Mouse (Mus musculus): ENCODE data around the gene Impdh2.

Gene Impdh2

DNA sequence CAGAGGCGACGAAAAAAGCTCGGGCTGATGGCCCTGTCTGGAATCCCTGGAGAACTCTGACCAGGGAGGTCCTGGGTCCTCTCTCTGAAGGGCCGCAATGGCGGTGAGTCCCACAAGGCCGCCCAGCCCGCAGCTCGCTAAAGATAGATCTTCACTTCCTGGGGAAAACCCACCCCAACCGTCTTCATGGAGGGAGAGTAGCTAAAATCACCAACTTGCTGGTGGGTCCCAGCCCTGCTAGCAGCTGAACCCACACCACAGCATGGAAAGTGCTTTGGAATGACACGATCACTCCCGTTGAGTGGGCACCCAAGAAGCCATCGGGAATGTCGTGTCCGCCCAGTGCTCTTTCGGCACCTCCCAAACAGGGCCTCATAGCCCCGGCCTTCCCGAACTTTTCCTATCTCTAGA lies 8.4 kb downstream of the Impdh2 start:
- in situ Hi-C loops (cut with MboI, MseI), result loop anchor here in 1 of 2 experiments (10.0 kb wide), 1 partner anchor 486 kb away; the partner anchor contains the start of gene Trex1

DNA sequence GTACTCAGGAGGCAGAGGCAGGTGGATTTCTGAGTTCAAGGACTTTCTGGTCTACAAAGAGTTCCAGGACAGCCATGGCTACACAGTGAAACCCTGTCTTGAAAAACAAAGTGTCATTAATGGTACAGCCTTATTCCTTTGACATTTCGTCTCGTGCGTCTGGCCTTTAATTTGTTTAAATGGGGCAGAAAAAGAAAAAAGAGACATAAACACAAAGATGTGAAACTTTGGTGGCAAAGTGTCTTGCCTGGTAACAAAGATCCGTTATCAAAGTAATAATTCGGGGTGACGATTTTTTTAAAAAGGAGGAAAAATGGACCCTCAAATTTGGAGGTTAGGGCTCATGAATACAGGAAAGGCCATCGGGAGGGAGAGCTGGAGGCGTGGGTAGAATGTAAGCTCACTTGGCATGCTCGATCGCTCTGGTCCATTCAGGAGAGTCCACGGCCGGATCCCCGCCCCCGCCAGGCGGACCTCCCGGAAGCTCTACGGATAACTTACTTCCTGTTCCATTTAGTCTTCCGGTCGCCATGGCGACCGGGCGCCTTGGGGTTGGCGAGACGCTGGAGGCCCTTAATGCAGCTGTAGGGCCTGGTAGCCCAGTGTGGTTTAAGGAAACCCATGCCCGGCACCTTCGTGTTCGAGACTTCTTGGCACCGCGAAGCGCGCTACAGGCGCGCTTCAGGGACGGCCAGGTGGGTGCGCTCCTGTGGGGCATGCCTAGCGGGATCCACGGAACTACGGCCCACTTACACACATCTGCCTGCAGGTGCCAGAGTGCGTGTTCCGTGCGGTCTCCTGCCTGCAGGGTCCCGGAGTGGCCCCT lies 9.5 kb downstream of the Impdh2 start, which contains the start of gene Dalrd3:
Gene Dalrd3, plus strand, starts transcription at position 506 of the 826 bp plus-strand sequence.
- in situ Hi-C loops (cut with MboI, MseI), result loop anchor here in 1 of 2 experiments (10.0 kb wide), 2 partner anchors 345 to 485 kb away; partner anchors contain the start of genes Tmem89 and Trex1

DNA sequence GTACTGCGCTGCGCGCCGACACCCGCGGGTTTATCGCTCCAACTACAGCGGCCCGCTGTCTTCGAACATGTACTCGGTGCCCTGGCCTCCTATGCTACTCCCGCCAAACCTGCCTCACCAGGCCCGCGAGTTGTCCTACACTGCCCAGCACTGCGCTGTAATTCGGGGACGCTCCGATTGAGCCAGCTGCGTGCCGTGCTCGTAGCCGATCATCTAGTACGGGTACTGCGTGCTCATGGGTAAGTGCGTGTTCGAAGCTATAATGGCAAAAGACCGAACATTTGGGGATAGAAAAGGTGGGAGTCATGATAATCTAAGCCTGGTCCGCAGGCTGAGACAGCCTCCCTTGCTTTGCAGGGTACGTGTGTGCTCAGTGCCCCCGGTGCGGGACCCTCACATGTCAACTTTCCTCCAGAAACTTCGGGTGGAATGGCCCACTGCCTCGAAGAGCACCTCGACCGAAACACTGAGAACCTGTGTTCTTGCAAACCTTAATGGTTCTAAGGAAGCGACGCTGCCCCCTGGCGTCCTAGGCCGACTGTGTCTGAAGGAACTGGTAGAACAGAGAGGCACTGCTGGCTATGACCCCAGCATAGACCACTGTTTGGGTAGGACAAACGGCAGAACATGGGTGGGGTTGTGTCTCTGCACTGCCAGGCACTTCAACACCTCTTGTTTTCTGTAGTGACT lies 10.3 kb downstream of the Impdh2 start:
- in situ Hi-C loops (cut with MboI, MseI), result loop anchor here in 1 of 2 experiments (10.0 kb wide), 1 partner anchor 344 kb away; the partner anchor contains the start of gene Tmem89

DNA sequence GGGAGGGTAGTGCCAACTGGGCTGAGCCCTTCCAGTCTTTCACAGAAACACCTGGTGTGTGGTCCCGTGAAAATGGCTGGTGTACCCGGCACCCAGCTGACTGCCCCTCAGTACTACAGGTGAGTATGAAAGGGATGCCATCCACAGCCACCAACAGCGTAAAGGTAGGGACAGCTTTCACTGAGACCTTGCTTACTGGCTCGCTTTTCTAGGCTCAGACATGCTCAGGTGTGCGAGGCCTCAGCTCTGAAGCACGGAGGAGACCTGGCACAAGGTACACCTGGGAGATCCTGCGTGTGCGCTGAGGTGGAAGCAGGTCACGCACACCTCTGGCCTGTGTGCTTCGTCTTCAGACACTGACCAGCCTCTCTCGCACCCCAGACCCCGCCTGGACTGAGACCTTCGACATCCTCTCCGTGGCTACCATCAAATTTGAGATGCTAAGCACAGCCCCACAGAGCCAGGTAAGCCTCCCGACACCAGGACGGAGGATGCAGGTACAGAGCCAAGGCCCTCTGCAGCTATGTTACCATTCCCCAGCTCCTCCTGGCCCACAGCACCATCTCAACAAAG lies 11.4 kb downstream of the Impdh2 start:
- in situ Hi-C loops (cut with MboI, MseI), result loop anchor here in 1 of 2 experiments (10.0 kb wide), 1 partner anchor 343 kb away; the partner anchor contains the start of gene Tmem89

DNA sequence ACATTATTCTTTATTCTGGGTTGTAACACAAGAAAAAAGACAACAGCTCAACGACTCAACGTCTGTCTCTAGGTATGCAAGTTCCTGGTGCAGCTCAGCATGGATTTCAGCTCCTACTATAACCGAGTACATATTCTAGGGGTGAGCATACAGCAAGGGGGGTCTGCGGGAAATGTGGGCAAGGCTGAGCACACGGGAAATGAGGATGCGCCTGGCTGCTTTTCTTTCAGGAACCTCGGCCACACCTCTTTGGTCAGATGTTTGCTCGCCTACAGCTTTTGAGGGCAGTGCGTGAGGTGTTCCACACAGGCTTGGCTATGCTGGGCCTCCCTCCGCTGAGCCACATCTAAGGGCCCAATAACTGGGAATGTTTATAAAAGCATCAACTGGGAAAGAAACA lies 12.2 kb downstream of the Impdh2 start:
- in situ Hi-C loops (cut with MboI, MseI), result loop anchor here in 1 of 2 experiments (10.0 kb wide), 1 partner anchor 342 kb away; the partner anchor contains the start of gene Tmem89

DNA sequence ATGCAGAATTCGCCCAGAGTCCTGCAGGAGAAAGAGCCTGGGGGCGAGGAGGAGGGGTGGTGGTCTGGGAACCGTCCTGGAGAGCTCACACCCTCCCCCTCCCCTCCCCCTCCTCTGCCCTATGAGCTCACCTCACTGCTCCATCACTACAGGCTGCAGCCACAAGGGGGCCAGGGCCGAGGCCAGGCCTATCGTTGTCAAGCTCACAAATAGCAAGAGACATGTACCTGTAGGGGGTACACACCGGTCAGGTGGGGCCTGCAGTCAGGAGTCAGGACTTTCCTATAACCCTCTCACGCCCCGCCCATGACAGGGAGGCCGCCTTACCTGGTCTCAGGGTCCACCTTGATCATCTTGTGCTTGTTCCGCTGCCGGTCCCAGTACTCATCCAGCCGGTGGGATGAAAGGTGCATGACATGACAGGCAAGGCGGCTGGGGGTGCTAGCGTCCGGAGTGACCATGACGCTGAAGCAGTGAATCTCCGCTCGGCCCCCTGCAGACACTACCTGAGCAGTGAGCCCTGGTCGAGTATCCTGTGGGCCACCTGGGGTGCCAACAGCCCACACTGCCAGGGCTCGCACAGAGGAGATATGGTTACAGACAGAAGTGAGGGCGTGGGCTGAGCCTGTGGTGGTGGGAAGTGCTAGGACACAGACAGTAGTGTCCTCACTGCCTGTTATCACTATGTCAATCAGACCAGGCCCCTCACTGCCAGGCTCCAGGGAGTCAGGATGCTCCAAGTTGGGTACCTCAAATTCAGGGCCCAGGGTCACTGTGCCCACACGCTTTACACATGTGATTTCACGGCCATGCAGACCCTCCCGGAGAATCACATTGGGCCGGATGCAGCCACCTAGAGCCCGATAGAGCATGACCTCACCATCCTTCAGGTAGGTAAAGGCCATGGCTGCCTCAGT lies 13.9 kb downstream of the Impdh2 start:
- in situ Hi-C loops (cut with MboI, MseI), result loop anchor here in 1 of 2 experiments (10.0 kb wide), 1 partner anchor 341 kb away; the partner anchor contains the start of gene Tmem89

DNA sequence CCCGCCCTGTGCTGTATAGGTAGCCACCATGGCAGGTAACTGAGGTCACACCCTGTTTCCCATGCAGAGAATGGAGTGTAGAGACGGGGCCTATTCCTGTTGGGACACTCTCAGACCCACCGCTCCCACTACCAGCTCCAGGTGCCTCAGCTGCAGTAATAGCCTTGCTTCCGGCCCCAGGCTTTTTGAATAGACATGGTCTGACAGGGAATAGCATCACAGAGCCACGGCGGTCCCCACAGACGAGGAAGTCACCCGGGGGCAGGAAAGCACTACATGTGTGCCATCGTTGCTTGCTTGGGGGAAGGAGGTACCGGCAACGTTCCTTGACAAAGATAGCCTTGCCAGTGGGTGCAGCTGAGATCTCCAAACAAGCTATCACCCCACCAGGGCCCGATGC lies 14.8 kb downstream of the Impdh2 start:
- in situ Hi-C loops (cut with MboI, MseI), result loop anchor here (5.0 to 10.0 kb wide), 2 partner anchors 340 to 948 kb away; partner anchors contain the start of gene Tmem89 (in 1 of the 2)

DNA sequence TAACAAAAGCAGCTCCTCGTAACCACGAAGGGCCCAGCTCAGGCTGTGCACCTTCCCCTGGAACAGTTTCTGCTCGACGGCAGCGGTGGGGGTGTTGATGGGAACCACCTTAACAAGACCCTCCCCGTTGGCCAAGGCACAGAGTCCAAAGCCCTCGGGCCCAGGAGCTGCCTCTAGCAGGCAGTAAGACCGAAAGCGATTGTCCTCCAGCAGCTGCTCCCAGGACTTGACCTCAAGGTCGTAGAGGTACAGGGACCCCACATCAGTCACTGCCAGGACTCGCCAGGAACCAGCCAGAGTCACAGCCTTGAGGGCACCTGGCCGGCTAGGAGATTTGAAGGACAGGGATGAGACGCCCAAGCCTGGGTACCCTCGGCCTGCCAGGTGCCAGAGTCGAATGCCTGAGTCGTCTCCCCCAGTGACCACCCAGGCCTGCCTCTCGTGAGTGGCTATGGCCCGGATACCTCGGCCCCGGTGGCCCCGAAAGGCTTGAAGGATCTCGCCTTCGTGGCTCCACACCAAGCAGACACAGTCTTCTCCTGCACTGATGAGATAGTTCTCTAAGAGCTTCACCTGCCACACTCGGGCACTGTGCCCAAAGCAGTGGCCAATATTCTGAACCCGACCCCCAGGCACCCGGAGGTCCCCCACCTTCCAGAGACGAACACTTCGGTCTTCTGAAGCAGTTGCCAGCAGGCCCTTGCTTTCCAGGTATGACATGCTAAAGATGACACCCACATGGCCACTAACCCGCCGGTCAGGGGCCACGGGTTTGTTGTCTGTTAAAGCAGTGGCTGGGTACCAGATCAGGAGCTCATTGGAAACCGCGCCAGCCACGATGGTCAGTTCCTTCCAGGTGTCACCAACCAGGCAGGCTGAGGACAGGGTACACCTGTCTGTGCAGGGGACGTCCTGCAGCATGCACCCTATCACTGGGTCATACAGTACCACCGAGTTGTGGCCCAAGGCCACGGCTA lies 15.5 kb downstream of the Impdh2 start:
- in situ Hi-C loops (cut with MboI, MseI), result loop anchor here (5.0 to 10.0 kb wide), 2 partner anchors 339 to 948 kb away; partner anchors contain the start of gene Tmem89 (in 1 of the 2)

DNA sequence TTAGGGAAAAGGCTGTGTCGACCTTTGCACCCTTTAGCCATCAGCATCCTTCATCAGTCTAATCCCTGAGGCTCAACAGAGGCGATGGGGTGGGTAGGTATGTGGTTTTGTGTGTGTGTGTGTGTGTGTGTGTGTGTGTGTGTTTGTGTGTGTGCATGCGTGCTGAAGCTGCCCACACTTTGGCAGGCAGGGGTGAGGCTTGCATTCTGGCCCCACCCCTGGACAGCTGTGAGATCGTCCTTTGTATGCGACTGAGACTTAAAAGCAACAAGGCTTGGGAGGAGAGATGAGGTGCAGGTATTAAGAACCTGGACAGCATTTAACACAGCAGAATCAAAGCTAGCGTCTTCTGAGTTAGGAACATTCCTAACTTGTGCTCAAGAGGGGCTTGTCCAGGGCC lies 16.9 kb downstream of the Impdh2 start:
- in situ Hi-C loops (cut with MboI, MseI), result loop anchor here (5.0 to 10.0 kb wide), 2 partner anchors 338 to 950 kb away; partner anchors contain the start of gene Tmem89 (in 1 of the 2)

DNA sequence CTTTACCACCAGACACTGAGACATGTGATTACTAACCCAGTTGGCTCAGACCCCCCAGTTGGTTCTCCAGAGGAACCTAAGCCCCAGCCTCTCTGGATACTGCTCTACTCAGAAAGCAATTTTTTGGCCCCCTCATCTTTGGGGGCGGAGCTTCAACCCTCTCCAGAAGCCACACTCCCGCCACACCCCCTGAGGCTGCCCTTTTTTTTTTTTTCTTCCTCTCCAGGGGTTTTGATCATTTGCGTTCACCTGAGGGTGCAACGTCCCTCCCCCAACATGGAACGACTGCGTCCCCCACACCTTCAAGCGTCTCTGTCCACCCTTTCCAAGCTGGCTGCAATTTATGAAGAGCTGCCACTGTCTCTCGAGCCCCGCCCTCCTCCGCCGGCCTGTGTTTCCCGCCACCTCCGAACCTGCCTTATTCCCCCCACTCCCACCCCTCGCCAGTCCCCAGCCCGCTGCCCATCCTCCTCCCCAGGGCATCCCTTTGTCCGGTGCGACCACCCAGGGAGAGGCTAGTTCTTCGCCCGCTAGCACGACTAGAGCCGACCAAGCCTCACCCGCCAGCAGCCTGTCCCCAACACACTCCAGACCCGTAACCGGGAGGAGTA lies 18.0 kb downstream of the Impdh2 start:
- in situ Hi-C loops (cut with MboI, MseI), result loop anchor here (5.0 to 10.0 kb wide), 2 partner anchors 337 to 951 kb away; partner anchors contain the start of gene Tmem89 (in 1 of the 2)

DNA sequence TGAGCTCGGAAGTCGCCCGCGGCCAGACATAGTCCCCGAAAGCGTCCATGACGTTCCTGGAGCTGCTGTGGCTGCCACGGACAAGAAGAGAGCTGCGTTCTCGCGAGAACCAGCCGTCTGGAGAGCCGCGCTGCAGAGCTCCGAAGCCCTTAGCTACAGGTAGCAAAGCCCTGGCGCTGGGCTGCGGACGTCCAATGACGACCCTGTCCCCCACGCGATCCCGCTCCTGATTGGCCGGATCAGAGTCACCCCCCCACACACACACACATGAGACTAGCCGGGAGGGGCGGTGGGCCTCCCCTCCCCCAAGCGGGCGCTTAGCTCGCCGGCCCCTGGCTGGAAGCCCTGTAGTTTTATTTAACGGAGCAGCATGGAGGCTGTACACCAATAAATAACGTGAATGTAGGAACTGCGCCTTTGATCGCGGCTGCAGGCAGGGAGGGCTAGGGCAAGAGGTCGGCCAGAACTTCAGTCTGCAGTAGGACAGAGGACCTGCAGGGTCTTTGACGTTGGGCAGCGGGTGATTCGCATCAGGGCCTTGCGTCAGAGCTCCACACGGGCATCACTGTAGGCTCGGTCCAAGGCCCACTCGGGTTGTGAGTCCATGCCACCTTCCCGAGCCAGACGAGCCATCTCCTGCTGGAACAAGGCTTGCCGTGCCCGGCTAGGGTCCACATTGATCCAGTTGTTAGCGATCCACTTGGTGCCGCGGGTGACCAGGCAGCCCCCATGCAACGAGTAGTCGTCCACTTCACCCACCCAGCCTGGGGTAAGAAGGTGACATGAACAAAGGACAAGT lies 18.7 kb downstream of the Impdh2 start, which contains the start of gene Wdr6:
Gene Wdr6, minus strand, starts transcription at position 195 of the 799 bp plus-strand sequence.
- in situ Hi-C loops (cut with MboI, MseI), result loop anchor here (5.0 to 10.0 kb wide), 2 partner anchors 336 to 951 kb away; partner anchors contain the start of gene Tmem89 (in 1 of the 2)

DNA sequence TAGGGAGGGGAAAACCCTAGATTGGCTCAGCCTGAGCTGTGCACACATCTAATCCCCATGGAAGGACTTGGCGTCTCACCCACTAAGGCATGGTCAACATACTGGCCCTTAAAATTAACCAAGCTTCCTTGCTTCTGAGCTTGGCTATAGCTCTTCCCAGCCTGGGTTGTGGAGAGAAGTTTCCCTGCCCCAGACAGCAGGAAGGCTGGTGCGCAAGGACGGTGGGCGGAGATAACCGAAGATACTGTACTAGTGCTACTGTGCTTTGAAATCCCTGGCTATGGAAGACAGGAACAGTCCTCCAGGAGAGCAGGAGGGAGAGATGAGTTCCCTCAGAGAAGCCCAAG lies 19.2 kb downstream of the Impdh2 start:
- in situ Hi-C loops (cut with MboI, MseI), result loop anchor here (5.0 to 10.0 kb wide), 2 partner anchors 335 to 952 kb away; partner anchors contain the start of gene Tmem89 (in 1 of the 2)

DNA sequence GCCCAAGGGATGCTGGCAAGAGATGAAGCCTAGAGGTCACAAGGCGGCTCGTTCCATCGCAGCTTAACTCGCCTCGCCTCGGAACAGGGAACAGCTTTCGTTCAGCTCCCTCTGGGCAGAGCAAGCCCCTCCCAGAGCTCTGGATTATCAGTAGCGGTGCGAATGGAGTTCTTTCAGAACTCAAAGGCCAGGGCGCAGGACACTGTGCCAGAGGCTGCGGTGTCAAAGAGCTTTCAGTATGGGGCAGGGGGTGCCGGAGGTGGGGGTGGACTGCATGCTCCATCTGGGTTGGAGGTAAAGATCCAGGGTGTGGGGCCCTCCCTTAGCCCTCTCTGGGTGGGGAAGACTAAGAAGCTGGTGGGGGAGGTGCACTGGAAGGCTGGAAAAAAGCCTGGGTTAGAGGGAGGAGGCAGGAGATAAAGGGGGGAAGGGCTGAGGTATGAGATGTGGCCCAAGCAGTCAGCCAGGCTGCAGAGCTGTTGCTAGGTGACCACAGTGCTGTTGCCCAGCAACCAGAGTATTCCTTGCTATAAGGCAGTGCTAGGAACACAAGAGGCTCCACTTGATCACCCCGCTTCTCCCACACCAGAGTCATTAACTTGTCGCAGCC lies 27.6 kb downstream of the Impdh2 start:
- in situ Hi-C loops (cut with MboI, MseI), result no loop called here

DNA sequence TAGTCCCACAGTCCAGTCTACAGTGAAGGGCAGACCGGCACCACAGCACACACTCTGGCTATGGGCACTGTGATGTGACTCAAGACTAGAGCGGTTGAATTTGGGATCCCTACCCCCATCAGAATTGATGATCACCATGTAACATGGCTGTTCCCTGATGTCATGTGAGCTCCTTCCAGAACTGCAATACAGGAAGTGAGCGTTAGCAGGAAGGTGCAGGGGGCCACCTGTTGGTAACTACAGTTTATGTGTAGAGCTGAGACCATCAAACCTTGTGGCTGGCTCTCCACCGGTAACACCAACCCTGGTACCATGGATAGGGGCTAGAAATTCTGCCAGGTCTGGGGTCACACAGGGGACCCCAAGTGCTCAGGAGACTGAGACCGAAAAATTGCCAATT lies 29.1 kb downstream of the Impdh2 start:
- in situ Hi-C loops (cut with MboI, MseI), result no loop called here

DNA sequence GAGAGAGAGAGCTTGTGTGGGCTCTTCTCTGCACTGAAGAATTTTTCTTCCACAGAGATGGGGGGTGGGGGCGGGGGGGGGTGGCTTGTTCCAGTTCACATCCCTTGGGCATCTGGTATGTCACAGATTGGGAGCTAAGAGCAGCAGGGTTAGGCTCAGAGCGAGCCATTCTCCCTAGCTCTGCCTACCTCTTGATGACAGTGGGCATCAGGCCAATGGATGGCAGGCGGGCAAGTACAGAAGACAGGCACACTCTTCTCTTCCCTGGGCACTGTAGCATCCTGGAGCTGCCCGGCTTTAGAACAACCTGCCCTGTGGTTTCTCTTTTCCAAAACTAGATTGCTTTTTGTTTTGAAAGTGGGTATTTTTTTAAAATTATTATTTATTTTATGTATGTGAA lies 31.4 kb downstream of the Impdh2 start:
- in situ Hi-C loops (cut with MboI, MseI), result no loop called here

DNA sequence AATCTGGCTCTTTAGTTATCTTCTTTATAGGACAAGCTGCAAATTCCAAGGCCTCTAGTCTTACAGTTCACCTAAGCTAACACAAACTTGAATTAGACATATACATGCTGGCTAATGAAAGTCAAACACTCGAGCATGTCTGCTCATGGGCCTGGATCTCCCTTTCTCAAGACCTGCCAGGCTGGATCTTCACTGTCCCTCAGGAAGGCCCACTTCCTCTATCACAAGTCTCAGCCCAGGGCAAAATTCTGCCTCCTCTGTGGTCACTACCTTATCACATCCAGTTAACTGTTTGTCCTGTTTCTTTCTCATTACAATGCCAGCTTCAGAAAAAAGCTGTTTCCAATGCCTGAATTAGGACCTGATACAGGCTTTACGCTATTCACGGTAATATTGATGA lies 34.3 kb downstream of the Impdh2 start:
- in situ Hi-C loops (cut with MboI, MseI), result no loop called here
